Comparison of ENCODE assay signal across 16 mouse cellular contexts in genomic region chr4:93481247-93481646, GRCm38 (mm10).
DNase-seq lines count a peak whose midpoint lies in the region; ATAC-seq and TF ChIP-seq lines count a peak whose summit lies in the region.
"Had no signal": no experiment of that assay in that cellular context is flagged by ENCODE, and none has a peak within 500 bp of the region (broad histone marks: within the 10 kb centered on the region; RNA-seq: fewer than 3 reads in every experiment).

No protein-coding gene starts in this region.

- TF ChIP-seq CTCF in thymus, adult 2 months (IDR thresholded peaks at IDR 0.05; ENCODE audit: borderline replicate concordance, control insufficient read depth, extremely low read depth, insufficient read depth, low read length, poor library complexity) = no peak

- no peak for TF ChIP-seq POLR2A in thymus, adult 2 months (IDR thresholded peaks at IDR 0.05; ENCODE audit: control insufficient read depth, extremely low read depth, insufficient read depth, low read length, poor library complexity)

- 13% methylated on average over 1 of the region's 1 CpGs for WGBS in liver, embryonic 15.5 days (ENCODE audit: insufficient replicate concordance)
- 22% methylated on average over 1 of the region's 1 CpGs for WGBS in thymus, adult 2 months
- 95% methylated on average over 1 of the region's 1 CpGs for WGBS in forebrain, embryonic 16.5 days

- no peaks in the 10 kb centered on the region for H3K27me3 ChIP-seq in liver, embryonic 15.5 days
- H3K27me3 ChIP-seq in thymus, adult 2 months (ENCODE audit: control insufficient read depth, insufficient read depth, low read length) = no peaks in the 10 kb centered on the region
- no peaks in the 10 kb centered on the region for H3K27me3 ChIP-seq in forebrain, embryonic 16.5 days (replicated peaks; ENCODE audit: control insufficient read depth, insufficient read depth, low read length)
- H3K27me3 ChIP-seq: midbrain, embryonic 12.5 days; Patski had no signal

- peak; percentile 2 to 25 for DNase-seq in spleen, postnatal 36 days (ENCODE audit: low spot score in 2 of 2)
- DNase-seq in spleen, adult 18-20 months = no peak
- peak; percentile 2 for DNase-seq in yolk sac, embryonic 10.5 days (ENCODE audit: low spot score)
- no peak for DNase-seq in kidney, postnatal 25 days
- no peak for DNase-seq in thymus, adult 2 months
- DNase-seq: cerebellum, adult 9-10 months; heart, adult 11 months; heart, postnatal 14 days; layer of hippocampus, adult 9-11 months; lung, embryonic 14.5 days had no signal

- H3K4me3 ChIP-seq in liver, embryonic 15.5 days (replicated peaks) = peak overlapping the region; percentile 44
- no peak overlapping the region for H3K4me3 ChIP-seq in thymus, adult 2 months (ENCODE audit: control insufficient read depth, insufficient read depth, low read length)
- no peak overlapping the region for H3K4me3 ChIP-seq in forebrain, embryonic 16.5 days (replicated peaks; ENCODE audit: low read length)
- H3K4me3 ChIP-seq: midbrain, embryonic 12.5 days had no signal

- H3K36me3 ChIP-seq in liver, embryonic 15.5 days (replicated peaks) = no peaks in the 10 kb centered on the region
- H3K36me3 ChIP-seq in thymus, adult 2 months (ENCODE audit: control insufficient read depth, insufficient read depth, low read length) = no peaks in the 10 kb centered on the region
- no peaks in the 10 kb centered on the region for H3K36me3 ChIP-seq in forebrain, embryonic 16.5 days (ENCODE audit: control insufficient read depth, insufficient read depth)
- H3K36me3 ChIP-seq: midbrain, embryonic 12.5 days had no signal

- H3K9ac ChIP-seq in liver, embryonic 15.5 days = no peak overlapping the region
- H3K9ac ChIP-seq in forebrain, embryonic 16.5 days (replicated peaks; ENCODE audit: low read depth, low read length) = no peak overlapping the region
- H3K9ac ChIP-seq: lung, embryonic 14.5 days; midbrain, embryonic 12.5 days had no signal

- peak; percentile 90 for ATAC-seq in erythroblast, adult 5-6 weeks (replicated peaks; ENCODE audit: low FRiP score, poor library complexity, severe bottlenecking)
- peak; percentile 97 for ATAC-seq in liver, embryonic 15.5 days (ENCODE audit: insufficient read depth)
- ATAC-seq in forebrain, embryonic 16.5 days = no peak
- ATAC-seq: Patski had no signal

- peak overlapping the region; percentile 72 for H3K27ac ChIP-seq in liver, embryonic 15.5 days (replicated peaks)
- no peak overlapping the region for H3K27ac ChIP-seq in thymus, adult 2 months (ENCODE audit: control insufficient read depth, insufficient read depth, low read length)
- H3K27ac ChIP-seq in forebrain, embryonic 16.5 days (ENCODE audit: low read length) = no peak overlapping the region
- H3K27ac ChIP-seq: kidney, postnatal 0 days; midbrain, embryonic 12.5 days had no signal

- H3K4me2 ChIP-seq in liver, embryonic 15.5 days = peak overlapping the region; percentile 56
- no peak overlapping the region for H3K4me2 ChIP-seq in forebrain, embryonic 16.5 days (ENCODE audit: low read length)
- H3K4me2 ChIP-seq: lung, embryonic 14.5 days; midbrain, embryonic 12.5 days had no signal

- no peaks in the 10 kb centered on the region for H3K9me3 ChIP-seq in liver, embryonic 15.5 days (replicated peaks)
- H3K9me3 ChIP-seq in forebrain, embryonic 16.5 days (ENCODE audit: control insufficient read depth, low read length) = no peaks in the 10 kb centered on the region
- H3K9me3 ChIP-seq: midbrain, embryonic 12.5 days had no signal

- H3K4me1 ChIP-seq in liver, embryonic 15.5 days (replicated peaks) = peaks cover 5% of the 10 kb centered on the region
- H3K4me1 ChIP-seq in thymus, adult 2 months (replicated peaks; ENCODE audit: control insufficient read depth, insufficient read depth, low read length) = no peaks in the 10 kb centered on the region
- H3K4me1 ChIP-seq in forebrain, embryonic 16.5 days (replicated peaks; ENCODE audit: control insufficient read depth, insufficient read depth, low read length) = no peaks in the 10 kb centered on the region
- H3K4me1 ChIP-seq: midbrain, embryonic 12.5 days had no signal

Comparison
In these comparisons a context has a peak if more than half of its experiments do, and no peak if none do; other contexts are left out.
1. DNase-seq: peak in spleen, postnatal 36 days (2 of 2) and yolk sac, embryonic 10.5 days (single experiment); none in spleen, adult 18-20 months (0 of 2), kidney, postnatal 25 days (0 of 2) and thymus, adult 2 months (single experiment).